Mouse (Mus musculus): ENCODE data around the gene Kars. TPM values are rescaled to one million over a fixed set of nuclear protein-coding genes. Genes with fewer than 3 reads are reported as not detected.

Gene Kars
- 100 to 1,000 TPM; 106 to 113 (median 110) TPM for total RNA-seq (2022)

- DNase-seq (ENCODE audit: low spot score): peak; percentile 93
Measured at GRCm38 (mm10) chr8:112010997-112011815, at the start of gene Kars, which contains the start of gene Terf2ip. Kars (minus strand) TSS chr8:112011323. Terf2ip (plus strand) TSS chr8:112011398.

GRCm38 (mm10) chr8:112054456-112054855 lies 43.3 kb upstream of the Kars start:
- DNase-seq (ENCODE audit: low spot score): no peak

- no peak for DNase-seq (ENCODE audit: low spot score)
Measured at GRCm38 (mm10) chr8:112051537-112051936, 40.4 kb upstream of the Kars start.

- no peak for DNase-seq (ENCODE audit: low spot score)
Measured at GRCm38 (mm10) chr8:112049984-112050383, 38.9 kb upstream of the Kars start.

- no peak for DNase-seq (ENCODE audit: low spot score)
Measured at GRCm38 (mm10) chr8:112048293-112048692, 37.2 kb upstream of the Kars start.

- peak; percentile 69 for DNase-seq (ENCODE audit: low spot score)
Measured at GRCm38 (mm10) chr8:112045896-112046295, 34.8 kb upstream of the Kars start.

GRCm38 (mm10) chr8:112045182-112045581 lies 34.1 kb upstream of the Kars start:
- DNase-seq (ENCODE audit: low spot score): no peak

- DNase-seq (ENCODE audit: low spot score): no peak
Measured at GRCm38 (mm10) chr8:112037521-112037920, 26.4 kb upstream of the Kars start.

- DNase-seq (ENCODE audit: low spot score): peak; percentile 16
Measured at GRCm38 (mm10) chr8:112034603-112035002, 23.5 kb upstream of the Kars start.

- no peak for DNase-seq (ENCODE audit: low spot score)
Measured at GRCm38 (mm10) chr8:112033071-112033470, 21.9 kb upstream of the Kars start.

GRCm38 (mm10) chr8:112030663-112031062 lies 19.5 kb upstream of the Kars start:
- no peak for DNase-seq (ENCODE audit: low spot score)

GRCm38 (mm10) chr8:112029455-112029854 lies 18.3 kb upstream of the Kars start:
- DNase-seq (ENCODE audit: low spot score): no peak

GRCm38 (mm10) chr8:112014936-112015335 lies 3.8 kb upstream of the Kars start, which contains the start of gene Gm6793:
Gm6793 (minus strand) TSS chr8:112015036.
- DNase-seq (ENCODE audit: low spot score): no peak

GRCm38 (mm10) chr8:112011816-112012242 lies 706 bp upstream of the Kars start:
- DNase-seq (ENCODE audit: low spot score): peak; percentile 10

- DNase-seq (ENCODE audit: low spot score): no peak
Measured at GRCm38 (mm10) chr8:112009558-112009957, 1.6 kb downstream of the Kars start.

GRCm38 (mm10) chr8:112007669-112008068 lies 3.5 kb downstream of the Kars start:
- DNase-seq (ENCODE audit: low spot score): no peak

- no peak for DNase-seq (ENCODE audit: low spot score)
Measured at GRCm38 (mm10) chr8:112005601-112006000, 5.5 kb downstream of the Kars start.

- DNase-seq (ENCODE audit: low spot score): no peak
Measured at GRCm38 (mm10) chr8:112004754-112005153, 6.4 kb downstream of the Kars start.

GRCm38 (mm10) chr8:111992703-111993039 lies 18.5 kb downstream of the Kars start:
- no peak for DNase-seq (ENCODE audit: low spot score)

- DNase-seq (ENCODE audit: low spot score): peak; percentile 85
Measured at GRCm38 (mm10) chr8:111992013-111992702, 19.0 kb downstream of the Kars start, which contains the start of gene Adat1. Adat1 (minus strand) TSS chr8:111992302.

- DNase-seq (ENCODE audit: low spot score): no peak
Measured at GRCm38 (mm10) chr8:111991278-111991677, 19.8 kb downstream of the Kars start.

GRCm38 (mm10) chr8:111989911-111990310 lies 21.2 kb downstream of the Kars start:
- peak; percentile 78 for DNase-seq (ENCODE audit: low spot score)

GRCm38 (mm10) chr8:111984511-111984910 lies 26.6 kb downstream of the Kars start:
- no peak for DNase-seq (ENCODE audit: low spot score)

All from heart, adult 8-10 months (tissue).